In genomic region chr12:27139683-27140334, GRCm38 (mm10) we compare ENCODE assay signal across 11 mouse cellular contexts.
A peak's percentile ranks its signal among the peaks of the same experiment; 100 is the strongest.
DNase-seq lines count a peak whose midpoint lies in the region; ATAC-seq lines count a peak whose summit lies in the region.
"Had no signal": no experiment of that assay in that cellular context is flagged by ENCODE, and none has a peak within 500 bp of the region (broad histone marks: within the 10 kb centered on the region; RNA-seq: fewer than 3 reads in every experiment).

No protein-coding gene starts in this region.

- no peak overlapping the region for H3K4me3 ChIP-seq in heart, embryonic 15.5 days
- H3K4me3 ChIP-seq in hindbrain, embryonic 12.5 days: peak overlapping the region; percentile 7
- no peak overlapping the region for H3K4me3 ChIP-seq in midbrain, embryonic 16.5 days (ENCODE audit: low read depth, low read length)
- H3K4me3 ChIP-seq: liver, embryonic 13.5 days had no signal

- no peaks in the 10 kb centered on the region for H3K36me3 ChIP-seq in heart, embryonic 15.5 days
- H3K36me3 ChIP-seq in hindbrain, embryonic 12.5 days: no peaks in the 10 kb centered on the region
- H3K36me3 ChIP-seq in midbrain, embryonic 16.5 days (ENCODE audit: control insufficient read depth, insufficient read depth, low read length): no peaks in the 10 kb centered on the region
- H3K36me3 ChIP-seq: liver, embryonic 13.5 days had no signal

- WGBS in heart, embryonic 15.5 days: 56% methylated on average over 10 of the region's 13 CpGs
- 7% methylated on average over 10 of the region's 13 CpGs for WGBS in hindbrain, embryonic 12.5 days
- 9% methylated on average over 12 of the region's 13 CpGs for WGBS in midbrain, embryonic 16.5 days

- H3K27me3 ChIP-seq in heart, embryonic 15.5 days: no peaks in the 10 kb centered on the region
- H3K27me3 ChIP-seq in hindbrain, embryonic 12.5 days: no peaks in the 10 kb centered on the region
- H3K27me3 ChIP-seq in midbrain, embryonic 16.5 days (ENCODE audit: control insufficient read depth, insufficient read depth, low read depth, low read length): no peaks in the 10 kb centered on the region
- H3K27me3 ChIP-seq: liver, embryonic 13.5 days had no signal

- H3K9me3 ChIP-seq in heart, embryonic 15.5 days (replicated peaks): no peaks in the 10 kb centered on the region
- no peaks in the 10 kb centered on the region for H3K9me3 ChIP-seq in hindbrain, embryonic 12.5 days (replicated peaks)
- H3K9me3 ChIP-seq in midbrain, embryonic 16.5 days (replicated peaks; ENCODE audit: control insufficient read depth, low read length, poor library complexity, severe bottlenecking): no peaks in the 10 kb centered on the region
- H3K9me3 ChIP-seq: liver, embryonic 13.5 days had no signal

- no peak overlapping the region for H3K27ac ChIP-seq in heart, embryonic 15.5 days
- peak overlapping the region; percentile 99 for H3K27ac ChIP-seq in hindbrain, embryonic 12.5 days
- peak overlapping the region; percentile 88 for H3K27ac ChIP-seq in midbrain, embryonic 16.5 days (ENCODE audit: low read length)
- H3K27ac ChIP-seq: liver, embryonic 13.5 days had no signal

- no peak overlapping the region for H3K4me2 ChIP-seq in heart, embryonic 15.5 days
- peak overlapping the region; percentile 36 for H3K4me2 ChIP-seq in hindbrain, embryonic 12.5 days (replicated peaks)
- peak overlapping the region; percentile 23 for H3K4me2 ChIP-seq in midbrain, embryonic 16.5 days (ENCODE audit: low read length)
- H3K4me2 ChIP-seq: liver, embryonic 13.5 days had no signal

- H3K9ac ChIP-seq in heart, embryonic 15.5 days: no peak overlapping the region
- H3K9ac ChIP-seq in hindbrain, embryonic 12.5 days: peak overlapping the region; percentile 52
- H3K9ac ChIP-seq in midbrain, embryonic 16.5 days (ENCODE audit: low read depth, low read length): peak overlapping the region; percentile 50
- H3K9ac ChIP-seq: liver, embryonic 13.5 days had no signal

- 0 out of 2 replicates have a peak, but pooled peaks have one; percentile 27 for ATAC-seq in heart, embryonic 15.5 days (replicated peaks; ENCODE audit: insufficient number of reproducible peaks, insufficient read depth, low FRiP score, low read depth)
- peak; percentile 89 for ATAC-seq in hindbrain, embryonic 12.5 days (ENCODE audit: low FRiP score)
- peak; percentile 63 for ATAC-seq in midbrain, embryonic 16.5 days

- no peak for DNase-seq in heart, adult 18-20 months
- peak; percentile 83 for DNase-seq in embryo, embryonic 10 days (ENCODE audit: low spot score)
- DNase-seq in ovary, postnatal 10 days (ENCODE audit: low spot score): no peak
- DNase-seq in cerebellum, postnatal 36 days: no peak
- no peak for DNase-seq in natural killer cell, adult 2 months (ENCODE audit: low spot score in 2 of 2)
- DNase-seq: cerebellum, adult 9-11 months; liver, embryonic 13.5 days; thymus, postnatal 4 days had no signal

- H3K4me1 ChIP-seq in heart, embryonic 15.5 days (replicated peaks): 0 out of 2 replicates have a peak, but pooled peaks cover 8% of the 10 kb centered on the region
- H3K4me1 ChIP-seq in hindbrain, embryonic 12.5 days: peaks cover 49% of the 10 kb centered on the region
- H3K4me1 ChIP-seq in midbrain, embryonic 16.5 days (ENCODE audit: control insufficient read depth, insufficient read depth, low read length): peaks cover 19% of the 10 kb centered on the region
- H3K4me1 ChIP-seq: liver, embryonic 13.5 days had no signal

Comparison
In these comparisons a context has a peak if more than half of its experiments do, and no peak if none do; other contexts are left out.
1. ATAC-seq: peak in every context shown above with its lines; median percentile 89 in hindbrain, embryonic 12.5 days; 63 in midbrain, embryonic 16.5 days; 27 in heart, embryonic 15.5 days.